Mouse (Mus musculus) layer of hippocampus, adult 2 months (tissue): Measurements from ENCODE around the gene Ubxn4. TPM values are rescaled to one million over a fixed set of nuclear protein-coding genes. Genes with fewer than 3 reads are reported as not detected.
"Not testable (repeated sequence)": the region's sequence is repeated elsewhere in the genome, so short reads cannot be mapped to it uniquely, and the experiment has no call there.

Experiments used
- DNase-seq, 2 experiments: peaks; one replicate each; pipeline ENCODE4 v3.0.0; 2022; ENCODE audit warnings: low spot score in 2 of 2
- H3K27ac ChIP-seq: fragments of 200-600 bp; 2 replicates; pipeline ENCODE4 v1.8.1; 2022
- H3K4me3 ChIP-seq: fragments of 200-600 bp; 2 replicates; pipeline ENCODE4 v1.8.1; 2022; ENCODE audit warnings: mild to moderate bottlenecking
- CTCF ChIP-seq: fragments of 200-600 bp; conservative IDR thresholded peaks from 2 replicates; pipeline ENCODE4 v1.8.1; 2022; ENCODE audit warnings: antibody characterized with exemption, mild to moderate bottlenecking, moderate library complexity
- total RNA-seq, 2 experiments: library from RNA; stranded (reverse); gene quantifications; 2 replicates each; pipeline ENCODE4 v1.2.3; 2021

The Ubxn4 gene
- total RNA-seq, 2 experiments from 2014 or later, result 61.7 to 62.8 TPM

GRCm38 (mm10) chr1:128281753-128282152 lies 38.0 kb downstream of the Ubxn4 start:
- no peak overlapping the region for H3K27ac ChIP-seq
- DNase-seq, result no peak
- peak; percentile 67 for TF ChIP-seq CTCF
- H3K4me3 ChIP-seq, result no peak overlapping the region

DNA sequence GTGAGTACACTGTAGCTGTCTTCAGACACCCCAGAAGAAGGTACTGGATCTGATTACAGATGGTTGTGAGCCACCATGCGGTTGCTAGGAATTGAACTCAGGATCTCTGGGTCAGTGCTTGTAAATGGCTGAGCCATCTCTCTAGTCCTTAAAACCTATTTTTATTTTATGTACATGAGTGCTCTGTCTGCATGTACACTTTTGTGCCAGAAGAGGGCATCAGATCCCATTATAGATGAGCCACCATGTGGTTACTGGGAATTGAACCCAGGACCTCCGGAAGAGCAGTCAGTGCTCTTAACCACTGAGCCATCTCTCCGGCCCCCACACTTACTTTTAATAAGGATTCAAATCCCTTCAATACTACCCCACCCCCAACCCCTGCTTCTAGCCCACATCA lies 39.2 kb downstream of the Ubxn4 start:
- no peak for DNase-seq
- Histone ChIP-seq H3K27ac (no peak overlapping the region), H3K4me3 (no peak overlapping the region)
- TF ChIP-seq CTCF, result peak; percentile 61

- TF ChIP-seq CTCF, result no peak
- DNase-seq, result no peak
- no peak overlapping the region for H3K4me3 ChIP-seq
- H3K27ac ChIP-seq, result no peak overlapping the region
Measured at GRCm38 (mm10) chr1:128284157-128284690, 40.5 kb downstream of the Ubxn4 start.

DNA sequence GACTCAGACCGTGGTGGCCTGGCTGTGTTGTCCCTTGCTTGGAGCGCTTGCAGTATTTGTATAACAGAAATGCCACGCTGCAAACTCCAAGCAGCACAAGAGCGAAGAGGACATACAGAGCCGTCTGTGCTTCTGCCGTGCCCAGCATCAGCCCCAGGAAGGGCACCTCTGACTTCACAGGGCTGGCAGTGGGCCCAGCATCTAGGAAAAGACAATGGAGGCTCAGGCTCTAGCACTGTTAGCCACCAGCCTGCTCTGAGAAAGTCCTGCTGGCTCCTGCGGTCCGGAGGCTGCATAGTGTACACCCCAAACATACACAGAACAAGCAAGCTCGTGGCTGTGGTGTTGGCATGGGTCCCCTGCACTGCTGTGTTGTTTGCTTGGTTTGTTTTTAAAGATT lies 41.4 kb downstream of the Ubxn4 start:
- H3K27ac ChIP-seq, result peak overlapping the region; percentile 33; the same call in 1 of the 2 replicates
- no peak for DNase-seq
- H3K4me3 ChIP-seq, result no peak overlapping the region
- no peak for TF ChIP-seq CTCF

GRCm38 (mm10) chr1:128290295-128290694 lies 46.5 kb downstream of the Ubxn4 start:
- peak in 1 of 2 experiments; percentile 52 for DNase-seq
- Histone ChIP-seq H3K27ac (peak overlapping the region; percentile 67), H3K4me3 (no peak overlapping the region)
- TF ChIP-seq CTCF, result no peak

DNA sequence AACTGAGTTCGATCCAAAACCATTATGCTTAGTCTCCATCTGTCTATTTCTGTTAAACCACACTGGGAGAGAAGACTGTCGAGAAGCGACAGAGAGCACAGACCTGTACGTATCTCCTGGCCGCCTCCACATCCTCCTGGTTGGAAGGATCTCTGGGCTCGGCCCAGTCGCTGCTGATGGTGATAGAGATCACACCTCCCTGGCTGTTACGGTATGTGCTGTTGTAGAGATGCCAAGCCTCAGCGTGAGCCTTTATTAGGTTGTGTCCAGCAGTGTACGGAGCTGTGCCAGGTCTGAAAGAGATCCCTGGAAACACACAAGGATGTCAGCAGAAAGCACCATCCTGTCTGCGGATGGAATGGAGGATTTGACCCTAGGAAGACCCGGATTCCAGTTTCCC lies 49.8 kb downstream of the Ubxn4 start:
- Histone ChIP-seq H3K27ac (peak overlapping the region; percentile 75), H3K4me3 (no peak overlapping the region)
- no peak for TF ChIP-seq CTCF
- no peak for DNase-seq

DNA sequence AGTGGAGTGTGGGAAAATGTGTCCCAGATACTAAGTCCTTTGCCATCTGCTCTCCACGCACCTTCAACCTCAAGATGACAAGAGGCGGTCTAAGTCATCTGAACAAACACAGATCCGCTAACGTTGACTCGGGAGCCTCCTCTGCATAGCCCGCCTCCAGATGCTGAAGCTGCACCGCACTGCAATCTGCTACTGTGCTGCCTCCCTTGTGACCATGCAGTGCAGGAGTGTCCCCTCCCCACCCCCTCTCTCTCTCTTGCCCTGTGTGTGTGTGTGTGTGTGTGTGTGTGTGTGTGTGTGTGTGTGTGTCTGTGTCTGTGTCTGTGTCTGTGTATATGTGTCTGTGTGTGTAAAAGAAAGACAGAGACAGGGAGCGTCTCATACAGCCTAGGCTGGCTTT lies 51.5 kb downstream of the Ubxn4 start:
- no peak overlapping the region for H3K4me3 ChIP-seq
- no peak for DNase-seq
- H3K27ac ChIP-seq, result peak overlapping the region; percentile 59; the same call in 1 of the 2 replicates
- TF ChIP-seq CTCF, result no peak

- H3K27ac ChIP-seq, result peak overlapping the region; percentile 59; the same call in 1 of the 2 replicates
- DNase-seq, result no peak
- H3K4me3 ChIP-seq, result no peak overlapping the region
- no peak for TF ChIP-seq CTCF
Measured at GRCm38 (mm10) chr1:128295717-128296528, 52.2 kb downstream of the Ubxn4 start.

DNA sequence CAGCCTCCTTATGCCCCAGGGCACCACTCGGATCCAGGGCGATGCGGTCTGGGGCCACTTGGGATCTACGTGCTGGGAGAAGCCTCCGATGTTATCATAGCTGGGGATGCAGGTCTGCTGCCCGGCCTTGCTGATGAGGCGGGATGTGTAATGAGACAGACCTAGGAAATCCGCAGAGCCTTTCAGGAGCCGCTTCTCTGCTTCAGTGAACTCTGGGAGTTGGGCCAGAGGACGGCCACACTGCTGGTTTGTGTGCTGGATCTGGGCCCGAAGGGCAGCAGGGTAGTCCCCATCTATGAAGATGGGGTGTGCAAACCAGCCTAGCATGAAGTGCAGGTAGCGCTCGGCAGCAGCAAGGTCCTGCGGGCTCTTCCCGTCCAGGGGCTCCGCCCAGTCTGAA lies 60.1 kb downstream of the Ubxn4 start:
- DNase-seq, result no peak
- TF ChIP-seq CTCF, result no peak
- peak overlapping the region; percentile 24; the same call in 1 of the 2 replicates for H3K27ac ChIP-seq
- H3K4me3 ChIP-seq, result peak overlapping the region; percentile 26

GRCm38 (mm10) chr1:128309043-128309442 lies 65.3 kb downstream of the Ubxn4 start:
- no peak for DNase-seq
- peak; percentile 65 for TF ChIP-seq CTCF
- Histone ChIP-seq H3K4me3 (no peak overlapping the region), H3K27ac (no peak overlapping the region)

GRCm38 (mm10) chr1:128314665-128315064 lies 70.9 kb downstream of the Ubxn4 start:
- peak overlapping the region; percentile 8; the same call in 1 of the 2 replicates for H3K4me3 ChIP-seq
- peak overlapping the region; percentile 70 for H3K27ac ChIP-seq
- TF ChIP-seq CTCF, result no peak
- no peak for DNase-seq

- H3K4me3 ChIP-seq, result peak overlapping the region; percentile 52; the same call in 1 of the 2 replicates
- not testable (repeated sequence) for DNase-seq
- peak overlapping the region; percentile 94 for H3K27ac ChIP-seq
Measured at GRCm38 (mm10) chr1:128319266-128319665, 75.5 kb downstream of the Ubxn4 start.

- H3K27ac ChIP-seq, result no peak overlapping the region
- H3K4me3 ChIP-seq, result no peak overlapping the region
- no peak for DNase-seq
- no peak for TF ChIP-seq CTCF
Measured at GRCm38 (mm10) chr1:128323026-128323643, 79.4 kb downstream of the Ubxn4 start.
